Mouse (Mus musculus): ENCODE results near the gene Chst1.
A peak's percentile ranks its signal among the peaks of the same experiment; 100 is the strongest.

The Chst1 gene

DNA sequence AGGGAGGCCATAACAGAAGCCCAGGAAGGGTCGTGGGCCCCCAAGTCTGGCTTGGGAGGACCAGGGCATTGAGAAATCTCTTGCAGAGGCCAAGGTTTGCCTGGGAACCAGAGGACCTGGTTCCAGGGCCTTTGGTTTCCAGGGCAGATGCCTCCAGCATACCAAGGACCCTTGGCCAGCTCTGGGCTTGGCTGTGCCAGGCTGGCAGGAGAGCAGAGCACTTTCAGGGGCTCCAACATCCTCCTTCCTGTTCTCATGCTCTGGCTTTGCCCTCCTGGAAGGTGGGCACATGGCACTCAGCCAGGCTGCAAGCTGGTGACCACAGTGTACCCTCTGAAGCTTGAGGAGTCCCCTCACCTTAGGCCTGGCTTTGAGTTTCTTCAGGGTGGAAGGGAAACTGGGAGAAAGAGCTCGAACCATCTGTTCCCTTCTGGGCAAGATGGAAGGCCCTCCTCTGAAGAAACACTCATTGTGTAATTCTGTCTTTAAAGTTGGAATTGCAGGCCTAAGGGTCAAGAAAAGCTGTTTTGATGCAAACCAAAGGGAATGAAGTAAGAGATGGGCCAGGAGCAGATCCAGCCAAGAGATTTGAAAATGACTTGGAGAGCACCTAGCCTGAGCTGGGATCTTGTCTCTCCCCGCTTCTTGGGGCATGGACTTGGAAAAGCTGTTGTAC, 10.3 kb downstream of the Chst1 start:
- peak; percentile 54 for DNase-seq

DNA sequence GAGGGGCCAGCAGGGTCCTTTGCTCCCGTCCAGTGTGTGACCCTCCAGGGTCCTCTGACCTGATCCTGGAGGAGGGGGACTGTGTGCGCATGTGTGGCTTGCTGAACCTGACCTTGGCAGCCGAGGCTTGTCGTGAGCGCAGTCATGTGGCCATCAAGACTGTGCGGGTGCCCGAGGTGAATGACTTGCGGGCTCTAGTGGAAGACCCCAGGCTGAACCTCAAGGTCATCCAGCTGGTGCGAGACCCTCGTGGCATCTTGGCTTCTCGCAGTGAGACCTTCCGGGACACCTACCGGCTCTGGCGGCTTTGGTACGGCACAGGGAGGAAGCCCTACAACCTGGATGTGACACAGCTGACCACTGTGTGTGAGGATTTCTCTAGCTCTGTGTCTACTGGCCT, 14.1 kb downstream of the Chst1 start:
- DNase-seq: no peak

- DNase-seq: no peak
These were observed 14.6 kb downstream of the Chst1 start for GRCm38 (mm10) chr2:92614106-92614505.

DNA sequence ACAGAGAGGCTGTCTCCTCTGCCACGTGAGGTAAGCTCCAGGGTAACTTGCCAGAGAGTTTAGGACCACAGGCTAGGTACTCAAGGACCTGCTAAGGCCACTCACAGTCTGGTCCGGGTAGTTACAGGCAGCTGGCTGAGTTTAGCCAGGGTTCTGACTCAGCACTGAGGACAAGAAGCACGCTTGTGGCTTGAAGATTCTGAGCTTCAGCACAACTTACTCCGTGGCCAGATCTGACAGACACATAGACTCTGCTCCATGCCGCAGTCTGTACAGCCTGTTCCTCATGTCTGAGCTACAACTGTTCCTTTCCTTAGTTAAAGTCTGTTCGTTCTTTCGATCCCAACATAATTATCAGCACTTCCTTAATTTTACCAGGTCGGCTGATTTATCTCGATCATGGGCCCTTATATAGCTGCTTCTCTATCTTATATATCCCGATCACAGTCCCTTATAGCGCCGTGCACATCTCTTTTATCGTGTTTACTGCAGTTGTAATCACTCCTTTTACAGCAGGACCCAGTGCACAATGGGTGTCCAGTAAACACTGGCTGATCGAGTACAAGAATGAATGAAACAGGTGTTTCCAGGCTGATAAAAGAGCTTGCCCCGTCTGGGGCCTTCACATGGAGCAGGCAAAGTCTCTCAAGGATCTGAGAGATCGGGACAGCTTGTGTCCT, 17.7 kb downstream of the Chst1 start:
- no peak for DNase-seq

DNA sequence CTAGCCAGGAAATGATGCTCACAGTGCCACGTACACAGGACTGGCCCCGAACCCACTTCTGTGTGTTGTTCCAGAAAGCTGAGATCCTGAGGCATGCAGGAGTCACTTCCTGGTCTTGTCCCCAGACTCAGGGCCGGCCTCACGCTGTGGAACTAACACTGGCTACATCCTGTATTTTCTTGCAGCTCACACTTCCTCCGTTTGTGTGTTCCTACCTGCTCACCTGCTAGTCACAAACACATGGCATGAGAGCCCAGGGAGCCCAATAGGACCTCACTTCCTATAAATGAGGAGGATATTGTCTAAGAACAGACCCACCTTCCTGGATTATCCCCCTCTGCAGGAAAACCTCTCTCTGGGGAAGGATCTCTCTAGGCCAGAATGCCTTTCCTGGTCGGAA, 18.5 kb downstream of the Chst1 start:
- no peak for DNase-seq

GRCm38 (mm10) chr2:92627633-92628032, 28.1 kb downstream of the Chst1 start:
- no peak for DNase-seq

GRCm38 (mm10) chr2:92630799-92631198, 31.3 kb downstream of the Chst1 start:
- no peak for DNase-seq

- no peak for DNase-seq
These were observed 32.5 kb downstream of the Chst1 start for GRCm38 (mm10) chr2:92632027-92632426.

DNA sequence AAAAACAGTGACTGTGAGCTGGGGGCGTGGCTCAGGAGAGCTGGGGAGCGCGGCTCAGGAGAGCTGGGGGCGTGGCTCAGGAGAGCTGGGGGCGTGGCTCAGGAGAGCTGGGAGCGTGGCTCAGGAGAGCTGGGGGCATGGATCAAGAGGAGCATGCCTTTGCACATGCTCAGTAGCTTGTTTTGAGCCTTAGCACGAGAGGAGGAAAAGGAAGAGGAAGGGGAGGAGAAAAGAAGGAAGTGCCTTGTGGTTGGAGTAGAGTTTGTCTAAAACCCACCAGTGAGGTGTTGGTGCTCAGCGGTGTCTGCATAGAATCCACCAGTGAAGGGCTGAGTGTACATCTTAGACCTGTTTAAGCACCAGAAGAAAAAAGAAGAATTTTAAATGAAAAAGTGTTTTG, 41.0 kb downstream of the Chst1 start:
- DNase-seq: no peak

DNA sequence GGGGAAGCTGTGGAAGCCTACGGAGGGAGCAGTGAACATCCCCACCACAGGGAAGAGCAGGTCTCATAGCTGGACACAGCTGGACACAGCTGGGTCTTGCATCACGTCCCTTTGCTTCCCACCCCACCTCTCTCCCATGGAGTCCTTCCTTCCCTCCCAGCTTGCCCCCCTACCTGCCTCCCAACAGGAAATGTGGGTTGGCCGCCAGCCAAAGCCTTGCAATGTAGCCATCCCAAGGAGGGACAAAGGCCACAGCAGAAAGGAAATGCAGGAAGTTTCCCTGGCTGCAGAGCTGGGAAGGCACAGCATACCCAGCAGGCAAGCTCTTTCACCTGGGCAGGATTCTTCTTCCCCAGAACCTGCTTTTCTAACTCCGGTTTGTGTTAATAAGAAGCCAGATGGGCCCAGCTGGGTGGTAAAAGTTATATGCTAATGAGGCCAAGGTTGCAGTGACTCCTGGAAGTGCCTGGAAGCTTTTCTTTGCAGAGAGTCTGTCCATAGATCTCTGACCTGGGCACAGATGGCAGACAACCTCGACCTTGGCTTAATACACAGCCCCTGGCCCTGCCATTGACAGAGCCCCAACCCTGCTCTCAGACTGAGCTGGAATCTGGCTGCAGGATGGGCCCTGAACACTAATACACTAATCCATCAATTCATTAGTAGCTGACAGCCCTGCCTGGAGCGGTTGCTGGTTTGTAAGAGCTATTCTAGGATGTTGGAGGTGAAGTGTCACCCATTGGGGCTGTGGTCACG, 46.0 kb downstream of the Chst1 start:
- peak; percentile 22 for DNase-seq

GRCm38 (mm10) chr2:92649154-92649801, 49.8 kb downstream of the Chst1 start:
- no peak for DNase-seq

DNA sequence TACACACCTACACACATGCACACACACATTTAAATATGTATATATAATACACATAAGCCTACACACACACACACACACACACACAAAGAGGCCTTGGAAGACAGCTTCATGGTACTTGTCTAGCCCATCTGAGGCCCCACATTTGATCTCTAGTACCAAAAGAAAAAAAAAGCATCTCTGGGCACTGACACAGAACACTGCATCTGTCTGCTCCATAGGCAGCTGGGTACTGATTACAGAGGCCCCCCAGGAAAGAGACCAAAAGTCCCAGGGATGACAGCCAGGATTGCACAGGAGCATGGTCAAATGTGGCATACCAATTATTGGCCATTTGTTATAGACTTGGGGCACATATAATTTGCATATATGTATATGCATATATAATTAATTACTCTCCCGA, 50.9 kb downstream of the Chst1 start:
- no peak for DNase-seq

DNA sequence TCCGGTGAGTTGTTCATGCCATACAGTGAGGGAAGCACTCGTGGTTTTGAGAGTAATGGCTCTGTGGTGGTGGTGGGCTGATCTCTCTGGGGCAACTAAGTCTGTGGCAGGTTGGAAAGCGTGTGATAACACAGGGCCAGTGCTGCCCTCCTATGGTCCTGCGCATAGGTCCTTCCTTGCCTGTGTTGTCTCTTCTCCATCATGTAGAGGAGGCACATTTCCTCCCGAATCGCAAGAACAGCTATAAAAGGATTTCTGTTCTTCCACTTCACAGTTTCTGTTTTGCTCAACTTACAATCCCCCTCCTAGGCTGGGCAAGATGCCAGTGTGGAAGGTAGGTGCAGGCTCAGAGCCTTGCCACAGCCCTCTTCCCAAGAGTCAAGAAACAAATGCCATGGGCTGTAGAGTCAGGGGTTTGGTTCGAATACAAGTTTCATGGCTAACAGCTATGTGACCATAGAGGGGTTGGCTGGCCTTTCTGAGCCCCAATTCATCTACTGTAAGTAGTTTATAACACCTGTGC, 51.8 kb downstream of the Chst1 start:
- no peak for DNase-seq

GRCm38 (mm10) chr2:92657189-92657588, 57.7 kb downstream of the Chst1 start:
- no peak for DNase-seq

GRCm38 (mm10) chr2:92658293-92659150, 59.0 kb downstream of the Chst1 start:
- DNase-seq: no peak

DNA sequence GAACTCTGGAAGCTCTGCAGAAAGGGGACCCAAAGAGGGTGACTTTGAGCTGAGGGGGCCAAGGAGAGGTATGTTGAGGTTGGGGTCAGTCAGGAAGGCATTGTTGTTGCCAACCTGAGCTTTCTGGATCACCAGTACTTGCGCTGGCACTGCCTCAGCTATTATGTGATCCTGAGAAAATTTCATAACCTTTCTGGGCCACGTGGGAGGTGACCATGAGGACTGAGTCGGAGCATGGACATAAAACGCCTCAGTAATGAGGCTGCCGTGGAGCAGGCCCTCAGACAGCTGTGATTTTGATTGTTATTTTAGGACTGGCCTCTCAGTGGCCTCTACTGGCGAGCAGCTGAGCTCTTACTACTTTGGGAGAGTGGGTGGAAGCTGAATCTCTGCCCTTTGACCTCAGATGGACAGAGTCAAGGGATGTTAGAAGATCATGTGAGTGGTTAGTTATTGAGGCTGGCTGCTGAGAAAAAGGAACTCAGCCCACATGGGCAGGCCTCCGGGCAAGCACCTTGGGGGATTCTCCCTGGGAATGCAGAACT, 60.1 kb downstream of the Chst1 start:
- DNase-seq: no peak

- no peak for DNase-seq
These were observed 63.1 kb downstream of the Chst1 start for GRCm38 (mm10) chr2:92662534-92663068.
